Mouse (Mus musculus) kidney, adult 2 months (tissue): ENCODE measurements at regions not wholly inside any gene's neighbourhood (a gene's known extent, or its start where the extent isn't known, plus 50 kb on each side); places are given as distances from the start of the nearest gene placed in this dataset.
"Not testable (repeated sequence)": the region's sequence is repeated elsewhere in the genome, so short reads cannot be mapped to it uniquely, and the experiment has no call there.

ENCODE experiments used
- CTCF ChIP-seq: fragments of 200-500 bp; conservative IDR thresholded peaks from 2 replicates; pipeline ENCODE4 v1.5.1; 2011; ENCODE audit warnings: low read depth, mild to moderate bottlenecking, control low read depth, low read length, moderate library complexity, mixed read lengths; ENCODE audit not compliant: insufficient read depth, insufficient read length
- POLR2A ChIP-seq: fragments of 200-500 bp; IDR thresholded peaks from one replicate; pipeline ENCODE4 v1.6.1; 2011; ENCODE audit warnings: low read depth, low read length, control low read depth

GRCm38 (mm10) chr14:96601092-96601491 is 82.2 kb upstream of the Klhl1 start:
- TF ChIP-seq CTCF, POLR2A: not testable (repeated sequence)
